Mouse (Mus musculus) thymus, adult 2 months (tissue): ENCODE data around the gene Fras1.

Experiments
- CTCF ChIP-seq: fragments of 200-500 bp; IDR thresholded peaks from 2 replicates; pipeline ENCODE4 v1.5.1; 2012; ENCODE audit warnings: mild to moderate bottlenecking, control low read depth, low read length, moderate library complexity, borderline replicate concordance; ENCODE audit not compliant: control insufficient read depth, poor library complexity, insufficient read depth; ENCODE audit errors: extremely low read depth
- POLR2A ChIP-seq: fragments of 200-500 bp; IDR thresholded peaks from 2 replicates; pipeline ENCODE4 v1.6.1; 2012; ENCODE audit warnings: mild to moderate bottlenecking, low read length, control low read depth, moderate library complexity; ENCODE audit not compliant: control insufficient read depth, poor library complexity, insufficient read depth; ENCODE audit errors: extremely low read depth

GRCm38 (mm10) chr5:96681085-96681484 is 307.3 kb downstream of the Fras1 start:
- TF ChIP-seq CTCF, result no peak
- no peak for TF ChIP-seq POLR2A
